Mouse (Mus musculus): ENCODE results near the gene Ears2. TPM values are rescaled to one million over a fixed set of nuclear protein-coding genes. Genes with fewer than 3 reads are reported as not detected.
A peak's percentile ranks its signal among the peaks of the same experiment; 100 is the strongest.

The Ears2 gene
- total RNA-seq, 4 experiments from 2014 or later: 6.4 to 9.3 (median 8.0) TPM

DNA sequence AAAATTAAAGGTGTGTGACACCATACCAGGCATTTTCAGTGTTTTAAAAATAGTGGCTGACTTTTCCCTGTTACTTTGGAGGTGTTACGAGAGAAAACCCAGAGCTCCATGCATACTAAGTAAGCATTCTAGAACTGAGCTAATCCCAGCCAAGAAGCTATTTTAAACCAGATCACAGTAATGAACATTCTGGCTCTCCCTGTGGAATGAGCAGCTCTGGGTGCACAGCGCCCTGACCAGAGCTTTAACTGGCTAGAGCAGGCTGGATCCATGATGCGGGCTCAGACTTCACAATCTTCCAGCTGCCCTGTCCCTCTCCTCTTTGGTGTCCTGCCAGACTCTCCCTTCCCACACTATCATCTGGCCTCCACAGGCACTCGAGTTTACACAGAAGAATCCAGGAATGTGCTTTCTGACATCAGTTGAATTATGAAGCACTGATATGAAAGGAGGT is 21.9 kb downstream of the Ears2 start:
- DNase-seq (ENCODE audit: low spot score in 2 of 2): peak; percentile 14 to 37

DNA sequence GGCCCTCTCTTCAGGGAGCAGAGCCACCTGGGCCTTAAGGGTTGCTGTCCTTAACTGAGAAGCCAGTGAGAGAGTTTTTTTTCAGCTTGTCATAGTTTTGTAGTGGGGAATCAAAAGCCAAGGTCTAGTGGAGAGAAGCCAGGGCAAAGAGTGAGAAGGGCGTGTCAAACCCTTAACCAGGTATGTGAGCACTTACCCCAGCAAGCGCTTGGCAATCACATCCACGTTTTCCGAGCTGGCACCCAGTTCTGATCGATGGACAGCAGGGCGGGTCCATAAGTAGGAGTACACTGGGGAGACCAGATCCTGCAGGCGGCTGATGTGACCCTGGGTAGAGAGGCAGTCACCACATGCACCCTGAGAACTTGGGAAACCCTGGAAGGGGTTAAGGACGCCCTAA is 23.0 kb downstream of the Ears2 start:
- no peak for DNase-seq (ENCODE audit: low spot score in 2 of 2)

DNA sequence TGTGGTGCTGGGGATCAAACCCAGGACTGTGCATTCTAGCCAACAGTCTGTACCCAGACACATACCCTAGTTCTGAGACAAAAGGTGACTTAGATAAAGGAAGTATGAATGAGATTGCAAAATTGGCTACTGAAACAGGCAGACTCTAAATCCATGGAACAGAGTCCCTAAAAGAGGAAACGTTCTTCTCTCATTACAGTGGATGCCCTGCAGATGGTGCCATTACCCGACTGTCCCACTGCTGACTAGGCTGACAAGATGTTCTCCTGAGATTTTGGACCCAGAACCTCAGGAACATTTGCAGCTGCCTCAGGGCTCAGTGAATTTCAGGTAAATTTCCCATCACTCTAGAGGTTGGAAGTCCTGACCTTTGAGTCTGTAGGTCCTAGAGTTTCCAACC is 32.7 kb downstream of the Ears2 start:
- no peak for DNase-seq (ENCODE audit: low spot score in 2 of 2)

DNA sequence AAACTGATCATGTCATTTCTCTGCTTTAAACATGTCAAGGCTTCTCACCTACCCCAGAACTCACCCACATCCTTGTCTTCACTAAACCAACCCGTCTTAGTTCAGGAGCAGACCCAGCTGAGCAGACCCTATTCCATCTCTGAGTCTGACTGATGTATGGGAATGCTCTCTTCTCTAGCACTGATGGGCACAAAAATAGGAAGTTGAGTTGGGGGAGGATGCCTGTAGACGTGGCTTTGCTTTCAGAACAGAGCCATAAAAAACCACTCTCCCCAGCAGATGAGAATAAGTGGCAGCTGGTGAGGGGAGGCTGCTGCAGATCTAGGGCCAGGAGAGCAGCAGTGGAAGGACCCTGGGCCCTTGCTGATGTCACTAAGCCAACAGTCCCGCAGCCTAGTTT is 33.7 kb downstream of the Ears2 start:
- DNase-seq (ENCODE audit: low spot score in 2 of 2): no peak

DNA sequence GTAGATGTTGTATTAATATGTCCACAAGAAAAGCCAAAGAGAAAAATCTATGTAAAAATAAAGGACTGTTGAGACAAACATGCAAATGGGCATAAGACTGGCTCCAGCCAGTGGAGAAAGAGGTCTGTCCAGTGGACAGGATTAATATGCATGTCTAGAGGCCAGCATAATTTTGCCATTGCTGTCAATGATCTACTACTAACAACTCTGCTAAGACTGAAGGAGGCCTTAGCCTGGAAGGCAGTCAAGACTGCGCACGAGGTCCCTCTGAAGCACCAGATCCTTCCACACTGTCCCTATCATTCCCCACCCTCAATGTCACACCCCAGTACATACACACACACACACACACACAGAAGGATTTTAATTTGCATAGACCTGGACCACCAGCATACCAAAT is 44.9 kb downstream of the Ears2 start:
- DNase-seq (ENCODE audit: low spot score in 2 of 2): no peak

DNA sequence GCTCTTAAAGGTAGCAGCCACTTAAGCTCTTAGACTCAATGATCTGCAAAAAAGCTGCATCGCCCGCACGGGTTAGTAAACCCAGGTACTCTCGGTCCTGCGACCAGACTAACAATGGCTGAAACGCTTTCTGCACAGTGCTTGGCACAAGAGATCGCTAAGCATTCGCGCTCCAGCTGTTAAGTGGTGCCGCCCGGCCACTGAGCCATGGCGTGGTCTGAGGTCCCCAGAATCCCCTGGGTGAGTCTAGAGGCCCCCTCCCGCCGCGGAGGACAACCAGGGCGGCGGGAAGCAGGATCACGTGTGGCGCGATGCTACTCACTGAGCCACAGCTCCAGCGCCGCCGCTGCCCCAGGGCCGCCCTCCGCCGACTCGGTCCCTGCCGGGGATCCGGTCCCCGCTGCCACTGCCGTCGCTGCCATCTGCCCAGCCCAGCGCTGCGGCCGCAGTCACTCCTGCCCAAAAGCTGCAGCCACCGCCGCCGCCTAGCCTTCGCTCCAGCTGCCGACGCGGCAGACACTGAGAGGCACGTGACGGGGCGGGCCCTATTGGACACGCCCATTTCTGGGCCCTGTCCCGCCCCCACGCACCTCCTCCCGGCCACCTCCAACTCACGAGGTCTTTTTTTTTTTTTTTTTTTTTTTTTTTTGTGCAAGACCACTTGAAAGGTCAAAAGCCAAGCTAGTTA is 46.3 kb downstream of the Ears2 start, which contains the start of gene Gga2:
Gene Gga2, minus strand, starts transcription at position 556 of the 688 bp plus-strand sequence.
- peak; percentile 77 to 86 for DNase-seq (ENCODE audit: low spot score in 2 of 2)

DNA sequence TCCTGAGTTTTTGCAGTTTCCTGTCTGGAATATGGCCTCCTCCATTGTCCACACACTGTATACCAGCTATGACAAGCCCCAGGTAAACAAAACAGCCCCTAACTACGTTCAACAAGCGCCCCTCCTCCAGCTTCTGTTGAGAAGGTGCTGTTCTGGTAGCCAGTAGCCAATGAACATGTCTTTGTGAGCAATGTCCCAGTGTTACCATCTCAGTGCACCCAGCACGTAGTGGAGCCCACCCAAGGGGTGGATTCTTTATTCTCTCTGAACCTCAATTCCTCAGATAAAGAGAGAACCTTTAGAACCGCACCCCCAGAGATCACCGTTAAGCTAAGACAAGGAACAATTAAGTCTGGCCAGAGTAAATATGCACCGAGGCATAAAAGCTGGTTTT is 46.8 kb downstream of the Ears2 start:
- DNase-seq (ENCODE audit: low spot score in 2 of 2): no peak

DNA sequence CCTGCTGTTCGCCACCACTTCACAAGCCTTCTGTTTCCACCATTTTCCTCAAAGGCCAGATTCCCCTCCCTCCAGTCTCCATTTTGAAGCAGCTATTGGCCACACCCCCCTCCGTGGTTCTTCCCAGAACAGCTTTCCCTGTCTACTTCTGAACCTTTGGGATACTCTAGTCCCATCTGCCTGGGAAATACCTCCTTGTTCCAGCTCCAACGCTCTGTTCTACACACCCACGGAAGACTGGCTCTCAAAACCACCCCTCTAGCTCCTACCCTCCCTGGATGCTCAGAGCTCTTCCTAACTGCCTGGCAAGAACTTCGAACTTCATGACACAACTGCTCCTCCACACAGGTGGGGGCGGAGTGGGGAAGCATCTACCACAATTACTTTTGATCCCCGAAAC is 48.1 kb downstream of the Ears2 start:
- DNase-seq (ENCODE audit: low spot score in 2 of 2): no peak

DNA sequence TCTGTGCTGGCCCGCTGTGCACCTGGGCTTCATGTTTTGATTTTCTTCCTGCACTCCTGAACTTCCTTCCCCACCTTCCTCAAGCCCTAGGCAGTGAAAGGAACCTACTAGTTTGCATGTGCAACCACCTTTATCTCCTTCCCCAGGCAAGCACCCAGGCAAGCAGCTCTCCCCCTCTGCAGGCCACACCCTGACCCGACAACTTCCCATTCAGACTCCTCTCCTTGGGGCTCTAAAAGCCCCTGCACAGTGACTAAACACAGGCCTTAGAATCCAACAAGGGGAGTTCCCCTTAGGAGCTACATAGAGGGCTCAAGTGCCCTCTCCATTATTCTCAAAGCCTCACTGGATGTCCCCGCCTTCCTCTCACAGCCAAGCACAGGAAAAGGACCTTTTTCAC is 48.8 kb downstream of the Ears2 start:
- no peak for DNase-seq (ENCODE audit: low spot score in 2 of 2)

DNA sequence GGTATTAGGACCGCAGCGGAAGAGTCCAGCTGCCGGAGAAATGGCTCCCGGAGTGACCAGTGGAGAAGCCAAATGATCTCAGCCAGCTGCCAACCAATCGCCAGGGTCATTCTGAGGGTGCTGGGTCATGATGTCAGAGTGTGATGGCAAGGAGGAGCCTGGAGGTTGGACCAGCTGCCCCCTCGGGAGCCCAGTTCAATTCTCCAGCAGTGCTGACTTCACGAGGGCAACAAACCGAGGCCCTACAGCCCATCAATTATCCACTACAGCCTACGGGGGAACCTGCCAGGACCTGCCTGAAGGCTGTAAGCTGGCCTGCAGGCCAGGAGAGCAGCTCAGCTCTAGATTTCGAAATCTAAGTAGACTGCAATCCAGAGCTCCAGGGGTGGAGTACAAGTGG is 51.3 kb downstream of the Ears2 start:
- peak; percentile 18 to 24 for DNase-seq (ENCODE audit: low spot score in 2 of 2)

DNA sequence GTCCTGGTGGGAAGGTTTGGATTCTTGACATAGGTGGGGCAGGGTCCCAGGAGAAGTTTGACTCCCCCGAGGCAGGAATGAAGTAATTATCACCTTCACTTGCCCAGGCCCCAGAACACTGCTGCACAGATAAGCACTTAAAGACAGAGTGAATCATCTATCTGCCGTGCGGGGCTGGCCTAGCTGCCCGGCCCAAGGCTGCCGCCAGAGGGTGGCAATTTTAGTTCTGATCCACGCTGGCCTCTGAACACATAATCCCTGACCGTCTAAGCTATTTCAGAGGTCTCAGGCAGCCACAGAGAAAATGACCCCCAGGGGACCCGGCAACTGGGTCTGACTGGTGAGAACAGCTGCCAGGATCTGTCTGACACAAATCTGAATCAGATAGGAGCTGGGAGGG is 52.0 kb downstream of the Ears2 start:
- DNase-seq (ENCODE audit: low spot score in 2 of 2): peak; percentile 17 to 22

DNA sequence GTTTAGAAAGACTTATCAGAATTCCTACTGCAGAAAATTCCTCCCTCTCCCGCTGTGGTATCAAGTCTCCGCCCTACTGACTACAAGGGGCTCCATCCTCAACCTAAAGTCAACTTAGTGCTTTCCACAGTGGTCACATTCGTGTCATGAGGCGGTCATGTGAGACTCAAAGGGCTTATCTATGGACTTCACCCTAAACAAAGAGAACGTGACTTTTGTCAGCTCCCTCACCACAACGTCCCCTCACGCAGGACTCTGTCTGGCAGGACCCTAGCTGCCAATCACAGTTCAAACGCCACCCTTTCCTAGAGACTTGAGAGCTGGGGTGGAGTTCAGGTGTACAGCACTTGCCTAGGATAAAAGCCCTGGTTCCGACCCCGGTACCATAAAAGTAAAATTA is 54.1 kb downstream of the Ears2 start:
- no peak for DNase-seq (ENCODE audit: low spot score in 2 of 2)

DNA sequence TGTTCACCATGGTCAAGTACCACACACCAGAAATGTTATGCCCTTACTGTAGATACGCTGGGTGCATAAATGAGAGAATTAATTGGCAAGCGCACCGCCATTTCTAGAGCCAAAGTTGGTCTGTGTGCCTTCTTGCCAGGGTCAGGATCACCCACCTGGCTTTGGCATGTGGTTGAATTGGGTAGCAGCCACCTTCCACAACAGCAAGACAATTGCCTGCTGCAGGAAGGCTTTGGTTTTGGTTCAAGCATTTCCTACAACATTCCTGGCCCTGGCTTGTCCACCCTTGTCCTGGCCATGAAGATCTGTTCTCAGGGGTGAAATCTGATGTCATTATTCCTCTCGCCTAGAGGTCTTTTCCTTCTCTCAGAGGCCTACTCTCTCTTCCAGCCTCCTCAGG is 54.7 kb downstream of the Ears2 start:
- no peak for DNase-seq (ENCODE audit: low spot score in 2 of 2)

DNA sequence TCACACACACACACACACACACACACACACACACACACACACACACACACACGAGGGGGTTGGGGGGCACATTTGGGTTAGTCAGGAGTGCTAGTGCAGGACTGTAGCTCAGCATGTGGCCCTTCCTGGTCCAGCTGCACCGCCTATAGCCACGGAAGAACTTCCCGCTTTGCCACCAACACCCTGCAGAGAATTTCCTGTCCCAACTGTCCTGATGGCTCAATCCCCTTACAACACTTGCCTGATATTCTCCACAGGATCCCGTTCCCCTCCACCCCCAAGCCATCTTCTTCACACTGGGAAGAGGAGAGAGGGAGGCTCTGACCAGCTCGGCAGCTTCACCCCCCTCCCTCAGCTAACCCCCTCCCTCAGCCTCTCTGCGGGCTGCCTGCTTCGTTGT is 66.7 kb downstream of the Ears2 start:
- DNase-seq (ENCODE audit: low spot score in 2 of 2): no peak

DNA sequence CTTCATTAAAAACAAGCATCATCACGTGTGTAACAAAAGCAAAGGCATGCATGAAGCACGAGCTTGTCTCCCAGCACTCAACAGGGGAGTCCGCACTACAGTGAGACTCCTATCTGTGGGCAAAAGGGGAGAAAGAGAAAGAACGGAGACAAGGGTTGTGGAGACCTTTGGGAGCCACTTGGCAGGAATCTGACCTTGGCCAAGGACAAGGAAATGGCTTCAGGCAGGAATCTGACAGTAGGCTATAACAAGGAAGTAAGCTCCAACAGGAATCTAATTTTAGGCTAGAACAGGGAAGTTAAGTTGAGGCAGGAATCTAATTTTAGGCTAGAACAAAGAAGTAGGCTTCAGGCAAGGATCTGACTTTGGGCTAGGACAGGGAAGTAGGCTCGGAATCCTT is 71.1 kb downstream of the Ears2 start:
- no peak for DNase-seq (ENCODE audit: low spot score in 2 of 2)

Other genes starting within 250 kb of the Ears2 start
- under 1 TPM in 1 of 4 experiments, not detected in 3; 0.29 TPM for gene Scnn1b, start 202.2 kb downstream of the Ears2 start, total RNA-seq (2022)
- gene Cog7, start 85.6 kb downstream of the Ears2 start, total RNA-seq (2022): 10 to 100 TPM; 11.1 to 11.9 (median 11.6) TPM
- gene Gga2, start 46.0 kb downstream of the Ears2 start, total RNA-seq (2022): 10 to 100 TPM; 13.3 to 17.0 (median 15.2) TPM
- 10 to 100 TPM; 18.3 to 22.9 (median 21.0) TPM for gene Ubfd1, start 88 bp downstream of the Ears2 start, total RNA-seq (2022)
- gene Ndufab1, start 34.6 kb upstream of the Ears2 start, total RNA-seq (2022): 100 to 1,000 TPM; 535 to 610 (median 563) TPM
- gene Palb2, start 65.7 kb upstream of the Ears2 start, total RNA-seq (2022): 1 to 10 TPM in 1 of 4 experiments, under 1 TPM in 3; 0.24 to 1.2 (median 0.42) TPM
- gene Dctn5, start 65.8 kb upstream of the Ears2 start, total RNA-seq (2022): 10 to 100 TPM; 16.2 to 18.3 (median 17.6) TPM
- under 1 TPM in 1 of 4 experiments, not detected in 3; 0.13 TPM for gene Plk1, start 92.2 kb upstream of the Ears2 start, total RNA-seq (2022)
- gene Ern2, start 118.9 kb upstream of the Ears2 start, total RNA-seq (2022): not detected
- 1 to 10 TPM; 2.5 to 4.3 (median 3.4) TPM for gene Chp2, start 152.2 kb upstream of the Ears2 start, total RNA-seq (2022)
- 1 to 10 TPM in 1 of 4 experiments, under 1 TPM in 3; 0.15 to 1.2 (median 0.73) TPM for gene Prkcb, start 221.5 kb upstream of the Ears2 start, total RNA-seq (2022)

Measured in gastrocnemius, adult 8-10 months (tissue).